Mouse (Mus musculus): ENCODE measurements around the gene Cbfa2t2. TPM values are rescaled to one million over a fixed set of nuclear protein-coding genes. Genes with fewer than 3 reads are reported as not detected.

The Cbfa2t2 gene
- polyA plus RNA-seq, 1 experiment from 2014 or later, result 7.8 TPM

- 48% methylated on average over 1 of the region's 1 CpGs for WGBS
- Histone ChIP-seq H3K27me3 (replicated peaks; ENCODE audit: control insufficient read depth, insufficient read depth, low read length) (no peaks in the 10 kb centered on the region), H3K4me1 (replicated peaks; ENCODE audit: control insufficient read depth, insufficient read depth, low read length) (no peaks in the 10 kb centered on the region), H3K27ac (ENCODE audit: low read depth, low read length) (no peak overlapping the region), H3K4me3 (ENCODE audit: low read depth, low read length) (no peak overlapping the region), H3K4me2 (replicated peaks; ENCODE audit: low read depth) (no peak overlapping the region), H3K9me3 (ENCODE audit: control insufficient read depth) (no peaks in the 10 kb centered on the region), H3K9ac (ENCODE audit: low read depth, low read length) (no peak overlapping the region), H3K36me3 (ENCODE audit: control insufficient read depth, insufficient read depth) (no peaks in the 10 kb centered on the region)
- TF ChIP-seq CTCF (IDR thresholded peaks at IDR 0.05; ENCODE audit: low read depth), result no peak
- ATAC-seq, result no peak
Observed at GRCm38 (mm10) chr2:154401976-154402375, 34.3 kb upstream of the Cbfa2t2 start.

GRCm38 (mm10) chr2:154402811-154403210 is 33.5 kb upstream of the Cbfa2t2 start:
- Histone ChIP-seq H3K36me3 (ENCODE audit: control insufficient read depth, insufficient read depth) (no peaks in the 10 kb centered on the region), H3K4me3 (ENCODE audit: low read depth, low read length) (no peak overlapping the region), H3K9me3 (ENCODE audit: control insufficient read depth) (no peaks in the 10 kb centered on the region), H3K4me2 (replicated peaks; ENCODE audit: low read depth) (peak overlapping the region; percentile 17; the same call in 1 of the 2 replicates), H3K9ac (ENCODE audit: low read depth, low read length) (no peak overlapping the region; the same call in 1 of the 2 replicates), H3K4me1 (replicated peaks; ENCODE audit: control insufficient read depth, insufficient read depth, low read length) (no peaks in the 10 kb centered on the region), H3K27ac (ENCODE audit: low read depth, low read length) (no peak overlapping the region), H3K27me3 (replicated peaks; ENCODE audit: control insufficient read depth, insufficient read depth, low read length) (no peaks in the 10 kb centered on the region)
- ATAC-seq, result peak; percentile 43; the same call in 1 of the 2 replicates
- 11% methylated on average over 7 of the region's 7 CpGs for WGBS
- TF ChIP-seq CTCF (IDR thresholded peaks at IDR 0.05; ENCODE audit: low read depth), result peak; percentile 55

GRCm38 (mm10) chr2:154405447-154405994 is 30.8 kb upstream of the Cbfa2t2 start:
- ATAC-seq, result no peak
- H3K27ac ChIP-seq (ENCODE audit: low read depth, low read length), result no peak overlapping the region
- no peaks in the 10 kb centered on the region for H3K36me3 ChIP-seq (ENCODE audit: control insufficient read depth, insufficient read depth)
- no peaks in the 10 kb centered on the region for H3K9me3 ChIP-seq (ENCODE audit: control insufficient read depth)
- H3K4me3 ChIP-seq (ENCODE audit: low read depth, low read length), result no peak overlapping the region
- H3K4me2 ChIP-seq (replicated peaks; ENCODE audit: low read depth), result no peak overlapping the region
- no peak for TF ChIP-seq CTCF (IDR thresholded peaks at IDR 0.05; ENCODE audit: low read depth)
- H3K4me1 ChIP-seq (replicated peaks; ENCODE audit: control insufficient read depth, insufficient read depth, low read length), result no peaks in the 10 kb centered on the region
- 77% methylated on average over 5 of the region's 5 CpGs for WGBS
- H3K9ac ChIP-seq (ENCODE audit: low read depth, low read length), result no peak overlapping the region
- H3K27me3 ChIP-seq (replicated peaks; ENCODE audit: control insufficient read depth, insufficient read depth, low read length), result no peaks in the 10 kb centered on the region

GRCm38 (mm10) chr2:154407063-154407642 is 29.1 kb upstream of the Cbfa2t2 start:
- no peak for TF ChIP-seq CTCF (IDR thresholded peaks at IDR 0.05; ENCODE audit: low read depth)

DNA sequence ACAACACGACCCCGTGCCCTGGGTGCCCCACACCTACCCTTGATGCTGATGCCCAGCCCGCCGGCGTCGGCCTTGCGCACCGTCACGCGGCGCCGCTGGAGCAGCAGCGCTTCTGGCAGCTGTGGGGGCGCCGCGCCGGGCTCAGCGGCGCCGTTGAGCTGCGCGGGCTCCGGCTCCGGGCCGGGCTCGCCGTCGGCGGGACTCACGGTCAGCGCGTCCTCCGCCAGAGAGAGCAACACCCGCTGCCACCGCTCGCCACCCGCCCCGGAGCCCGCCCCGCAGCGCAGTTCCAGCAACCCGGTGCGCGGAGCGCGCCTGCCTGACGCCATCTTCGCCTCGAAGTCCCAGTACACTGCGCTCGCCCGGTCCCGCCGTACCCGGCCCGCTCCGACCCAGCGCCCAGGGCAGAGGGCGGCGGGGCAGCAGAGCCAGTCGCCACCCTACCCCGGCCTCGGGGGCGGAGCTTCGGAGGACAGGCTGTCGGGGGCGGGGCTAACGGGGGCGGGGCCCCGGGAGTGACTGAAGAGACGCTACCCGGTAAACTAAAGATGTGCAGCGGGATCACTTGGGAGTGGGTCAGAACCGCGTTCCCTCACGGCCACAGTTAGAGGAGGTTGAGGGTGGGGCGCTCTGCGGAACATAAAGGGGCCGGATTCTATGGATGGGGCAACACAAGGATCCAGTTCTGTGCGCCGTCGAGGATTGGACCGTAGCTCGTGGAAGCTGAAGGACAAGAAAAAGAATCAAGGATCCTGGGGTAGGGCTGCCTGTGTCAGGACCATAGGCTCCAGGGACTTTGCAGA is 28.4 kb upstream of the Cbfa2t2 start, which contains the start of gene Snta1:
Gene Snta1, minus strand, starts transcription at position 457 of the 803 bp plus-strand sequence.
- TF ChIP-seq CTCF (IDR thresholded peaks at IDR 0.05; ENCODE audit: low read depth), result no peak
- H3K27ac ChIP-seq (ENCODE audit: low read depth, low read length), result peak within 1 kb of the TSS; percentile 57
- peak; percentile 84 for ATAC-seq
- H3K9ac ChIP-seq (ENCODE audit: low read depth, low read length), result peak within 1 kb of the TSS; percentile 55
- H3K27me3 ChIP-seq (replicated peaks; ENCODE audit: control insufficient read depth, insufficient read depth, low read length), result no peaks in the 10 kb centered on the region
- H3K4me2 ChIP-seq (replicated peaks; ENCODE audit: low read depth), result peak within 1 kb of the TSS; percentile 94
- WGBS, result 2% methylated on average over 84 of the region's 84 CpGs
- no peaks in the 10 kb centered on the region for H3K4me1 ChIP-seq (replicated peaks; ENCODE audit: control insufficient read depth, insufficient read depth, low read length)
- peak within 1 kb of the TSS; percentile 66 for H3K4me3 ChIP-seq (ENCODE audit: low read depth, low read length)
- H3K36me3 ChIP-seq (ENCODE audit: control insufficient read depth, insufficient read depth), result no peaks in the 10 kb centered on the region
- no peaks in the 10 kb centered on the region for H3K9me3 ChIP-seq (ENCODE audit: control insufficient read depth)

More at GRCm38 (mm10) chr2:154407063-154407642, 29.1 kb upstream of the Cbfa2t2 start:
- Histone ChIP-seq H3K4me2 (replicated peaks; ENCODE audit: low read depth) (peak overlapping the region; percentile 94), H3K4me3 (ENCODE audit: low read depth, low read length) (peak overlapping the region; percentile 66), H3K36me3 (ENCODE audit: control insufficient read depth, insufficient read depth) (no peaks in the 10 kb centered on the region), H3K27ac (ENCODE audit: low read depth, low read length) (0 out of 2 replicates have a peak overlapping the region, but pooled peaks have one; percentile 57), H3K9me3 (ENCODE audit: control insufficient read depth) (no peaks in the 10 kb centered on the region), H3K9ac (ENCODE audit: low read depth, low read length) (peak overlapping the region; percentile 55), H3K4me1 (replicated peaks; ENCODE audit: control insufficient read depth, insufficient read depth, low read length) (no peaks in the 10 kb centered on the region), H3K27me3 (replicated peaks; ENCODE audit: control insufficient read depth, insufficient read depth, low read length) (no peaks in the 10 kb centered on the region)
- 42% methylated on average over 11 of the region's 11 CpGs for WGBS
- ATAC-seq, result no peak; the same call in 1 of the 2 replicates

DNA sequence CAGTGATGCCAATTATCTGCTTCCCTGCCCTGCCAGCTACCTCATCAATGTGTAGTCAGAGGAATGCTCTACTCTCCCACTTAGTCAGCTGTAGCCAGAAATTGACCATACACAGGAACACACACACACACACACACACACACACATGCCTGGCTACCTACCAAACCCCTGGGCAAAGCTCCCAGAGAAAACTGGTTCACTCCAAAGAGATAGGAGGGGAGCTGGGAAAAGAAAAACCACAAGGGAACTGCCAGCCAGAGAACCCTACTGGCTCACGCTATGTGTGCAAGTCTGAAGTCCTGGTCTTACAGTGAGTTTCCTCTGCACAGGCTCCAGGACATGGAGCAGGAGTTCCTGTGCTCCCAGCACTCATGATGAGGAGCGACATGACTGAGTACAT is 25.9 kb upstream of the Cbfa2t2 start:
- H3K36me3 ChIP-seq (ENCODE audit: control insufficient read depth, insufficient read depth), result no peaks in the 10 kb centered on the region
- H3K27ac ChIP-seq (ENCODE audit: low read depth, low read length), result no peak overlapping the region
- 58% methylated on average over 2 of the region's 2 CpGs for WGBS
- H3K9ac ChIP-seq (ENCODE audit: low read depth, low read length), result no peak overlapping the region
- no peak for ATAC-seq
- TF ChIP-seq CTCF (IDR thresholded peaks at IDR 0.05; ENCODE audit: low read depth), result no peak
- no peaks in the 10 kb centered on the region for H3K4me1 ChIP-seq (replicated peaks; ENCODE audit: control insufficient read depth, insufficient read depth, low read length)
- no peaks in the 10 kb centered on the region for H3K9me3 ChIP-seq (ENCODE audit: control insufficient read depth)
- no peak overlapping the region for H3K4me3 ChIP-seq (ENCODE audit: low read depth, low read length)
- no peaks in the 10 kb centered on the region for H3K27me3 ChIP-seq (replicated peaks; ENCODE audit: control insufficient read depth, insufficient read depth, low read length)
- H3K4me2 ChIP-seq (replicated peaks; ENCODE audit: low read depth), result no peak overlapping the region

All from intestine, postnatal 0 days (tissue).